Mouse (Mus musculus): ENCODE results near the gene Mrps16. TPM values are rescaled to one million over a fixed set of nuclear protein-coding genes. Genes with fewer than 3 reads are reported as not detected.

Mrps16 gene
- polyA plus RNA-seq, 1 experiment from 2014 or later, result 55.8 TPM

DNA sequence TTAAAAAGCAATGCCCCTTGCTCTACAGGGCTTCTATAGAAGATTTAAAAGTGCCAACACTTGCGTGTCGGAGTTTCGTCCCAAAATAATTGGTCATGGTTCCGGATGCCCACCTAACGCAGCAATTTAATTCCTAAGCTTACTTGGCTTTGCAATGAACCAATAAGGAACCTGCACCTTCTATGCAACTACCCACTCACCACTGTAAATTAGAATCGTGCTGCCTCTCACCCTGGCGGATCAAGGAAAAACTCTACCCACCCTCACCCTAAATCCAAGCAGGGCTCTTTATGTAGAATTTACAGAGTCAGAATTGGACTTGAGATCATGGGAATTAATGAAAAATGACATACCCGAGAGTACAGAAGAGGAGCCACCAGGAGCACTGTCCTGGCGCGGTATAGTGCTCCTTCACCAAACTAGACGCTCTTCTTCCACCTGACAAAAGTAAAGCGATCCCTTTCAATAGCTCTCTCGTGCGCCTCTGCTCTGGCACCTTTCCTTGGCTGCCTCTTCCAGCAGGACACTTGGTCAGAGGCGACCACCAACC, 45.9 kb downstream of the Mrps16 start:
- Histone ChIP-seq H3K4me2 (replicated peaks) (peak overlapping the region; percentile 67), H3K9me3 (no peaks in the 10 kb centered on the region), H3K4me3 (peak overlapping the region; percentile 89), H3K27ac (replicated peaks) (peak overlapping the region; percentile 87), H3K27me3 (no peaks in the 10 kb centered on the region), H3K4me1 (peaks cover 28% of the 10 kb centered on the region), H3K36me3 (peaks cover 9% of the 10 kb centered on the region), H3K9ac (replicated peaks) (peak overlapping the region; percentile 99)
- ATAC-seq (replicated peaks), result peak; percentile 39
- WGBS, result 3% methylated on average over 15 of the region's 15 CpGs

DNA sequence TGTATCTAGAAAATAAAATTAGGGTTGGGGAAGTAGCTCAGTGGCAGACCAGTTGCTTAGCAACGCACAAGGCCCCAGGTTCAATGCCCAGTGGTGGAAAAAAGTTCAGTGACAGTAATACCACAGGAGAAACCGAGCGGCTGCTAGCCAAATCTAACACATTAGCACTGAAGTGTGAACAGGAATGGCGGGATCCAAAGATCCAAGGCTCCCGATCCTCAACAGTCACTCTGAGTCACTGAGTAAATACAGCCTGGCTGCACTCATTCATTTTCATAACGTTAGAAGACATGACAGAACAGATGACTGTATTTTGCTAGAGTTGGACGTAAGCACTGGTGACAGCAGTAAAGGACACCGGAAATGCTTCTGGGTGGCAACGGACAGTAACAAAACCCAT, 47.5 kb downstream of the Mrps16 start:
- 89% methylated on average over 9 of the region's 9 CpGs for WGBS
- ATAC-seq (replicated peaks), result no peak
- H3K9ac ChIP-seq (replicated peaks), result no peak overlapping the region
- no peak overlapping the region for H3K4me3 ChIP-seq
- H3K9me3 ChIP-seq, result no peaks in the 10 kb centered on the region
- H3K4me2 ChIP-seq (replicated peaks), result no peak overlapping the region
- no peaks in the 10 kb centered on the region for H3K27me3 ChIP-seq
- no peak overlapping the region for H3K27ac ChIP-seq (replicated peaks)
- peaks cover 20% of the 10 kb centered on the region for H3K36me3 ChIP-seq
- peaks cover 28% of the 10 kb centered on the region for H3K4me1 ChIP-seq

DNA sequence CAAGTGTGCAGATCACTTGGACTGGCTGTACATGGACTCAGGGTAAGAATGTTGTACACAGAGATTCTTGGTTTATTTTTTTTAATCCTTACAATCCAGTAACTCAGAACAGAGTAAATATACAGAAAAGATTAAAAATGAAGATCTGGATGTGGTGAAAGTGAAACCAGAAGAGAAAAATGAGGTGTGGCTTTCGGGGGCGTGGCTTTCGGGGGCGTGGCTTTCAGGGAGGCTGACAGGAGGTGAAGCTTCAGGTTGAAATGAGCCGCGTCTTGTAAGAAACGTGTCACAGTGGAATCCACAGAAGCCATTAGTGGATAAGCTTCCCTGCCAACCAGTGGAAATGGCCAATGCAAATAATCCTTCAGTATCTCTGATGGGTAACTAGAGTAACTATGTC, 52.6 kb downstream of the Mrps16 start:
- Histone ChIP-seq H3K4me3 (no peak overlapping the region), H3K4me2 (replicated peaks) (no peak overlapping the region), H3K36me3 (peaks cover 43% of the 10 kb centered on the region), H3K27ac (replicated peaks) (no peak overlapping the region), H3K9ac (replicated peaks) (no peak overlapping the region), H3K9me3 (no peaks in the 10 kb centered on the region), H3K4me1 (peaks cover under 1% of the 10 kb centered on the region; the same call in 1 of the 2 replicates), H3K27me3 (no peaks in the 10 kb centered on the region)
- WGBS, result 94% methylated on average over 7 of the region's 7 CpGs
- ATAC-seq (replicated peaks), result no peak

DNA sequence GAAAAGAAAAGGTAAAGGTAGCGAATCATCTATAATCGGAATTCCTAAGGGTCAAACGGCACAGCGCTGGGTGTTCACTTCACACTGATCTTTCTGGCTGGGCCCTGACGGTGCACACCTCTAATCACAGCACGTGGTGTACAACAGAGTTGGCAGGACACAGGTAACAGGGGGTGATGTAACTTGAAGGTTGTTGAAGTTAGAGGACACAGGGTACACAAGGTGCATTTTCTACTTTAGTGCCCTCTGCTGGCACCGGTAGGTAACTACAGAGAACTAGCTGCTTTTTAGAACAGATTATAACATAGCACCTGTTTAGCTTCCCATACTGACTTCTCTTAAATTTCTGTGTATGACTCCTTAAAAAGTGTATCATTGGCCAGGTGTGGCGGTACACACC, 53.3 kb downstream of the Mrps16 start:
- Histone ChIP-seq H3K4me2 (replicated peaks) (no peak overlapping the region), H3K27ac (replicated peaks) (no peak overlapping the region), H3K4me1 (no peaks in the 10 kb centered on the region), H3K9ac (replicated peaks) (no peak overlapping the region), H3K36me3 (peaks cover 50% of the 10 kb centered on the region), H3K9me3 (no peaks in the 10 kb centered on the region), H3K4me3 (no peak overlapping the region), H3K27me3 (no peaks in the 10 kb centered on the region)
- no peak for ATAC-seq (replicated peaks)
- 86% methylated on average over 8 of the region's 8 CpGs for WGBS

DNA sequence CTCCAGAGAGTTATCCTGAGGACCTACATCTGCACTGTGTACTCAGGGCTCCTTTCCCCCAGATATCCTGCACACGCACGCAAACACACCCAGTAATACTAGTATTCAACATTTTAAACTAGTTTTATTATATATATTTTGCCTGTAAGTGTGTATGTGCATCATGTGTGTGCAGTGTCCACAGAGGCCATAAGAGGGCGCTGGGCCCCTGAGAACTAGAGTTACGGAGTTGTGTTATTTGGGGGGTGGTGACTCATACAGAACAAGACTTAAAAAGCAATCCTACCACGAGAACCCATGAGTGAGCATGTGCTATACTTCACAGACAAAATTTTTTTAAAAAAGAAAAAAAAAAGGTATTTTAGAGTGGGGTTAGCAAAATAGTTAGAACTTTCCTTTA, 54.0 kb downstream of the Mrps16 start:
- no peak for ATAC-seq (replicated peaks)
- H3K9me3 ChIP-seq, result no peaks in the 10 kb centered on the region
- no peaks in the 10 kb centered on the region for H3K27me3 ChIP-seq
- H3K36me3 ChIP-seq, result peaks cover 52% of the 10 kb centered on the region
- H3K27ac ChIP-seq (replicated peaks), result no peak overlapping the region
- H3K9ac ChIP-seq (replicated peaks), result no peak overlapping the region
- no peaks in the 10 kb centered on the region for H3K4me1 ChIP-seq
- H3K4me3 ChIP-seq, result no peak overlapping the region
- H3K4me2 ChIP-seq (replicated peaks), result no peak overlapping the region
- WGBS, result 97% methylated on average over 5 of the region's 5 CpGs

Other genes starting within 250 kb of the Mrps16 start
- 3.3 TPM in 2 replicates for gene Kcnk5, start 211.8 kb downstream of the Mrps16 start, polyA plus RNA-seq (2015; fragmentation: Nextera tagmentation; extraction: Ambion mirVana)
- gene Kcnk16, start 124.4 kb downstream of the Mrps16 start, polyA plus RNA-seq (2015; fragmentation: Nextera tagmentation; extraction: Ambion mirVana), result not detected in 2 replicates
- gene Nudt13, start 98.9 kb downstream of the Mrps16 start, polyA plus RNA-seq (2015; fragmentation: Nextera tagmentation; extraction: Ambion mirVana), result 16.8 and 18.1 TPM in 2 replicates
- 50.1 and 54.9 TPM in 2 replicates for gene Ecd, start 45.5 kb downstream of the Mrps16 start, polyA plus RNA-seq (2015; fragmentation: Nextera tagmentation; extraction: Ambion mirVana)
- gene Fam149b, start 45.5 kb downstream of the Mrps16 start, polyA plus RNA-seq (2015; fragmentation: Nextera tagmentation; extraction: Ambion mirVana), result 42.3 and 43.3 TPM in 2 replicates
- 186 and 196 TPM in 2 replicates for gene Dnajc9, start 4.7 kb downstream of the Mrps16 start, polyA plus RNA-seq (2015; fragmentation: Nextera tagmentation; extraction: Ambion mirVana)
- 2.1 and 3.0 TPM in 2 replicates for gene Cfap70, start 58.6 kb upstream of the Mrps16 start, polyA plus RNA-seq (2015; fragmentation: Nextera tagmentation; extraction: Ambion mirVana)
- 14.1 and 15.8 TPM in 2 replicates for gene Anxa7, start 86.5 kb upstream of the Mrps16 start, polyA plus RNA-seq (2015; fragmentation: Nextera tagmentation; extraction: Ambion mirVana)
- gene Mss51, start 103.3 kb upstream of the Mrps16 start, polyA plus RNA-seq (2015; fragmentation: Nextera tagmentation; extraction: Ambion mirVana), result 0.62 and 0.84 TPM in 2 replicates
- 79.6 and 89.0 TPM in 2 replicates for gene Ppp3cb, start 152.9 kb upstream of the Mrps16 start, polyA plus RNA-seq (2015; fragmentation: Nextera tagmentation; extraction: Ambion mirVana)
- 9.0 and 10.1 TPM in 2 replicates for gene Usp54, start 247.4 kb upstream of the Mrps16 start, polyA plus RNA-seq (2015; fragmentation: Nextera tagmentation; extraction: Ambion mirVana)